Mouse (Mus musculus) heart, adult 2 months (tissue): ENCODE measurements at regions not wholly inside any gene's neighbourhood (a gene's known extent, or its start where the extent isn't known, plus 50 kb on each side); places are given as distances from the start of the nearest gene placed in this dataset.

ENCODE experiments used
- DNase-seq, 2 experiments: peaks; one replicate each; pipeline ENCODE4 v3.0.0; 2021
- H3K27ac ChIP-seq: fragments of 200-600 bp; 2 replicates; pipeline ENCODE4 v1.8.1; 2022
- H3K27me3 ChIP-seq: fragments of 200-500 bp; 2 replicates; pipeline ENCODE4 v1.6.1; 2012; ENCODE audit warnings: mild to moderate bottlenecking, low read length, inconsistent platforms, mixed read lengths; ENCODE audit not compliant: control insufficient read depth, insufficient read depth
- H3K36me3 ChIP-seq: fragments of 200-500 bp; 2 replicates; pipeline ENCODE4 v1.6.1; 2012; ENCODE audit warnings: low read length, inconsistent platforms; ENCODE audit not compliant: control insufficient read depth, insufficient read depth
- H3K4me1 ChIP-seq: fragments of 200-500 bp; 2 replicates; pipeline ENCODE4 v1.6.1; 2011; ENCODE audit warnings: low read length; ENCODE audit not compliant: control insufficient read depth, insufficient read depth
- H3K4me3 ChIP-seq: fragments of 200-600 bp; 2 replicates; pipeline ENCODE4 v1.8.1; 2022
- H3K79me2 ChIP-seq: fragments of 200-500 bp; replicated peaks from 2 replicates; pipeline ENCODE4 v1.6.1; 2012; ENCODE audit warnings: mild to moderate bottlenecking, inconsistent platforms, low read length, moderate library complexity, mixed read lengths; ENCODE audit not compliant: control insufficient read depth, insufficient read depth
- H3K9ac ChIP-seq: fragments of 200-500 bp; 2 replicates; pipeline ENCODE4 v1.6.1; 2012; ENCODE audit warnings: low read depth, mild to moderate bottlenecking, control low read depth, inconsistent platforms, low read length, mixed read lengths
- CTCF ChIP-seq: fragments of 200-600 bp; IDR thresholded peaks from 2 replicates; pipeline ENCODE4 v1.8.1; 2022; ENCODE audit warnings: antibody characterized with exemption, mild to moderate bottlenecking, moderate library complexity
- EP300 ChIP-seq: fragments of 200-500 bp; IDR thresholded peaks from 2 replicates; pipeline ENCODE4 v1.6.1; 2011; ENCODE audit warnings: low read depth, low read length, control low read depth; ENCODE audit not compliant: insufficient read depth
- POLR2A ChIP-seq: fragments of 200-500 bp; IDR thresholded peaks from 2 replicates; pipeline ENCODE4 v1.6.1; 2011; ENCODE audit warnings: mild to moderate bottlenecking, low read depth, low read length, control low read depth; ENCODE audit not compliant: insufficient read depth
- WGBS: fragments of 180-500 bp; shearing (Covaris S2); methylation state at CpG from one replicate; pipeline ENCODE4 v1.1.7; 2018; 5-methylcytosine and 5-hydroxymethylcytosine counted together
- intact Hi-C: fragments of 180-260 bp; cut with DNase I; formaldehyde crosslinking; loops from one replicate; pipeline ENCODE4 v1.15.1; 2025

- no peak overlapping the region for H3K4me3 ChIP-seq
- 59% methylated on average over 2 of the region's 2 CpGs for WGBS
- no peak overlapping the region for H3K9ac ChIP-seq
- TF ChIP-seq EP300 (no peak), POLR2A (no peak), CTCF (no peak)
- no peaks in the 10 kb centered on the region for H3K27me3 ChIP-seq
- H3K36me3 ChIP-seq = no peaks in the 10 kb centered on the region
- H3K27ac ChIP-seq = no peak overlapping the region
- H3K4me1 ChIP-seq = no peaks in the 10 kb centered on the region
- DNase-seq = no peak
- intact Hi-C loops = no loop called here
- H3K79me2 ChIP-seq = no peaks in the 10 kb centered on the region
Measured at GRCm38 (mm10) chr4:92574586-92574985, 383.0 kb upstream of the Gm12666 start.

GRCm38 (mm10) chr4:92565357-92565756 lies 373.8 kb upstream of the Gm12666 start:
- H3K4me3 ChIP-seq = no peak overlapping the region
- DNase-seq = no peak
- H3K27ac ChIP-seq = no peak overlapping the region
- no peak overlapping the region for H3K9ac ChIP-seq
- H3K27me3 ChIP-seq = no peaks in the 10 kb centered on the region
- 53% methylated on average over 2 of the region's 2 CpGs for WGBS
- intact Hi-C loops = no loop called here
- H3K4me1 ChIP-seq = no peaks in the 10 kb centered on the region
- no peaks in the 10 kb centered on the region for H3K79me2 ChIP-seq
- H3K36me3 ChIP-seq = no peaks in the 10 kb centered on the region
- no peak for TF ChIP-seq CTCF
- no peak for TF ChIP-seq EP300
- no peak for TF ChIP-seq POLR2A

- no peak for TF ChIP-seq EP300
- TF ChIP-seq CTCF = no peak
- TF ChIP-seq POLR2A = no peak
- 47% methylated on average over 1 of the region's 1 CpGs for WGBS
- H3K4me3 ChIP-seq = no peak overlapping the region
- no peaks in the 10 kb centered on the region for H3K36me3 ChIP-seq
- no peak for DNase-seq
- H3K27me3 ChIP-seq = no peaks in the 10 kb centered on the region
- H3K79me2 ChIP-seq = no peaks in the 10 kb centered on the region
- no peak overlapping the region for H3K27ac ChIP-seq
- no peak overlapping the region for H3K9ac ChIP-seq
- H3K4me1 ChIP-seq = no peaks in the 10 kb centered on the region
- intact Hi-C loops = no loop called here
Measured at GRCm38 (mm10) chr4:92555186-92555585, 363.6 kb upstream of the Gm12666 start.

GRCm38 (mm10) chr4:92542089-92542488 lies 350.5 kb upstream of the Gm12666 start:
- no peaks in the 10 kb centered on the region for H3K79me2 ChIP-seq
- no peak overlapping the region for H3K27ac ChIP-seq
- TF ChIP-seq POLR2A (no peak), CTCF (no peak), EP300 (no peak)
- H3K27me3 ChIP-seq = no peaks in the 10 kb centered on the region
- intact Hi-C loops = no loop called here
- no peak overlapping the region for H3K9ac ChIP-seq
- H3K36me3 ChIP-seq = no peaks in the 10 kb centered on the region
- H3K4me3 ChIP-seq = no peak overlapping the region
- H3K4me1 ChIP-seq = no peaks in the 10 kb centered on the region
- DNase-seq = no peak

GRCm38 (mm10) chr4:92538296-92538695 lies 346.7 kb upstream of the Gm12666 start:
- no peak overlapping the region for H3K4me3 ChIP-seq
- no peaks in the 10 kb centered on the region for H3K4me1 ChIP-seq
- no peak overlapping the region for H3K9ac ChIP-seq
- no peaks in the 10 kb centered on the region for H3K27me3 ChIP-seq
- intact Hi-C loops = no loop called here
- no peak for TF ChIP-seq CTCF
- no peak for TF ChIP-seq POLR2A
- no peak for TF ChIP-seq EP300
- H3K27ac ChIP-seq = no peak overlapping the region
- WGBS = 85% methylated on average over 9 of the region's 9 CpGs
- H3K79me2 ChIP-seq = no peaks in the 10 kb centered on the region
- H3K36me3 ChIP-seq = no peaks in the 10 kb centered on the region
- no peak for DNase-seq

- no peak overlapping the region for H3K27ac ChIP-seq
- no peak overlapping the region for H3K9ac ChIP-seq
- intact Hi-C loops = no loop called here
- TF ChIP-seq EP300 = no peak
- H3K79me2 ChIP-seq = no peaks in the 10 kb centered on the region
- no peaks in the 10 kb centered on the region for H3K4me1 ChIP-seq
- DNase-seq = no peak
- H3K36me3 ChIP-seq = no peaks in the 10 kb centered on the region
- H3K4me3 ChIP-seq = no peak overlapping the region
- no peaks in the 10 kb centered on the region for H3K27me3 ChIP-seq
Measured at GRCm38 (mm10) chr4:92502010-92502409, 310.5 kb upstream of the Gm12666 start.
